Mouse (Mus musculus) urinary bladder, adult 2 months (tissue): ENCODE measurements around the gene Foxa3. TPM values are rescaled to one million over a fixed set of nuclear protein-coding genes. Genes with fewer than 3 reads are reported as not detected.

Experiments
- DNase-seq: peaks from one replicate; pipeline ENCODE4 v3.0.0; 2022; ENCODE audit warnings: low spot score
- polyA plus RNA-seq: library from polyadenylated mRNA; depleted of rRNA; stranded (reverse); fragments of >200 nt; gene quantifications from 2 replicates; pipeline ENCODE4 v1.2.3, GENCODE M21; 2012; rRNA removed

Foxa3 gene
- polyA plus RNA-seq, 1 experiment = not detected

DNA sequence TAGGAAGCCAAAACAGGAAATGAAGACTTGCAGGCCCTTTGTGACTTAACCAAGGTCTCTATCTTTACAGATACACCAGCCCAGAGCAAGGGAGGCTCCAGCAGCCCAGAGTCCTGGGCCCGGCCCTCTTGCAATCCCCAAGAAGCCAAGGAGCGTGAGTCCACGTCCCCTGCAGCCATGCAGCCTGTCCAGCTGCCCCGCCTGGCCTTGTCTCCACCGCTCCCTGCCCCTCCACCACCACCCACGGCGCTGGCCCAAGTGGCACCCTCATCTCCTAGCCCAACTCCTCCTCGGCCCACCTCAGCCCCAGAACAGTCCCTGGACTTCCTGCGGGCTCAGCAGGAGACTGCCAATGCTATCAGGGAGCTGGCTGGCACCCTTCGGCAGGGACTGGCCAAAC, 22.9 kb downstream of the Foxa3 start:
- peak; percentile 41 for DNase-seq

GRCm38 (mm10) chr7:18998835-18999234, 24.5 kb downstream of the Foxa3 start:
- no peak for DNase-seq

- DNase-seq = no peak
These were observed 30.3 kb downstream of the Foxa3 start for GRCm38 (mm10) chr7:18993036-18993435.

DNA sequence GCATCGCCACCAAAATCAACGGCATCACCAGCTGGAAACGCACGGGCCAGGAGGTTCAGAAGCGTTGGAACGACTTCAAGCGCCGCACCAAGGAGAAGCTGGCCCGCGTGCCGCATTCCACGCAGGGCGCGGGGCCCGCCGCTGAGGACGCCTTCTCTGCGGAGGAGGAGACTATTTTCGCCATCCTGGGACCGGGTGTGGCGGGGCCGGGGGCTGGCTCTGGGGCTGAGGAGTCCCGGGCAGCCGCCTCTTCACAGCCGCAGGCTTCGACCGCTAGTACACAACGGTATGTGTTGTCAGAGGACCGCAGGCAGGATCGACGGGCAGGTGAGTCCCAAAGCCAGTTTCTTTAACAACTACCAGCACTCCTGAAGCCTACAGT, 31.1 kb downstream of the Foxa3 start:
- no peak for DNase-seq

- DNase-seq = peak; percentile 36
These were observed 31.6 kb downstream of the Foxa3 start for GRCm38 (mm10) chr7:18991660-18992293.

- DNase-seq = peak; percentile 98
These were observed 32.6 kb downstream of the Foxa3 start, which contains the start of gene Mypop for GRCm38 (mm10) chr7:18990601-18991295. Mypop (plus strand) TSS chr7:18991245.

- DNase-seq = no peak
These were observed 33.3 kb downstream of the Foxa3 start for GRCm38 (mm10) chr7:18989995-18990394.

- DNase-seq = no peak
These were observed 34.6 kb downstream of the Foxa3 start for GRCm38 (mm10) chr7:18988780-18989179.

GRCm38 (mm10) chr7:18987747-18988146, 35.6 kb downstream of the Foxa3 start:
- DNase-seq = no peak

GRCm38 (mm10) chr7:18987100-18987499, 36.2 kb downstream of the Foxa3 start, which contains the start of gene Nanos2:
Nanos2 (plus strand) TSS chr7:18987400.
- no peak for DNase-seq

DNA sequence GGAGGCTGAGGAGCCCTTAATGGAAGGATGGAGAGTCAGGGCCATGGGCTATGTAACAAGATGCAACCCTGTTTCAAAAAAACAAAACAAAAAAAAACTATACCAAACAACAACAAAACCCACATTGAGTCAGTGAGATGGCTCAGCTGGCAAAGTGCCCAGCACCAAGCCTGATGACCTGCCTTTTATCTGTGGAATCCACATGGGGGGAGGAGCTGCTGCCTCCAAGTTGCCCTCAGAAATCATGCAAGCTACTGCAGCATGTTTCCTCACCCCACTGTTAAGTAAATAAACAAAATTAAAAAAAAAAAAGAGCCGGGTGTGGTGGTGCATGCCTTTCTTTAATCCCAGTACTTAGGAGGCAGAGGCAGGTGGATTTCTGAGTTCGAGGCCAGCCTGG, 36.8 kb downstream of the Foxa3 start:
- no peak for DNase-seq

DNA sequence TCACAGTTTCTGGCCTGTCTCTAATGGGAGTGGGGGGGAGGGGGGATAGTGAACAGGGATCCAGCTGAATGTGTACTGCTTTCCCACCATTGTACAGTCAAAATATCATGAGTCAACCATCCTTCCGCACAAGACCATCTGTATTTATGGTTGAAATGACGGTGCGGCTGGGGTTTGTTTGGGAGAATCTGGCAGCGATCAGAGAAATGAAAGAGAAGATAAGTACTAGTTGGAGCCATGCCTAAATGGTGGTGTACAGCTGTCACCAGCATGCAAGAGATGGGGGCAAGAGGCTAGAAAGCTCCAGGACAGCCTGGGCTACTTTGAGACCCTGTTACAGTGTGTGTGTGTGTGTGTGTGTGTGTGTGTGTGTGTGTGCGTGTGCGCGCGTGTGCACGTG, 45.0 kb downstream of the Foxa3 start:
- no peak for DNase-seq

DNA sequence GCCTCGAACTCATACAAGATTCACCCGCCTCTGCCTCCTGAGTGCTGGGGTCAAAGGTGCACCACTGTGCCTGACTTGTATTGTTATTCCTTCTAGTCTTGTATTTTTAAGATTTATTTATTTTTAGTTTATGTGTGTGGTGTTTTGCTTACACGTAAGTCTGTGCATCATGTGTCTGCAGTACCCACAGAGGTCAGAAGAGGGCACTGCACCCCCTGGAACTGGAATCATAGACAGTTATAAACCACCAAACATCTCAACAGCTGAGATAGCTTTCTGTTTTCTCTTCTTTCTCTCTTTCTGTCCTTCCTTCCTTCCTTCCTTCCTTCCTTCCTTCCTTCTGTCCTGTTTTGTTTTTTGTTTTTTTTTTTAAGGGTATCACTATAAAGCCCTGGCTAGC, 52.4 kb downstream of the Foxa3 start:
- no peak for DNase-seq

- no peak for DNase-seq
These were observed 55.7 kb downstream of the Foxa3 start for GRCm38 (mm10) chr7:18967603-18968002.

DNA sequence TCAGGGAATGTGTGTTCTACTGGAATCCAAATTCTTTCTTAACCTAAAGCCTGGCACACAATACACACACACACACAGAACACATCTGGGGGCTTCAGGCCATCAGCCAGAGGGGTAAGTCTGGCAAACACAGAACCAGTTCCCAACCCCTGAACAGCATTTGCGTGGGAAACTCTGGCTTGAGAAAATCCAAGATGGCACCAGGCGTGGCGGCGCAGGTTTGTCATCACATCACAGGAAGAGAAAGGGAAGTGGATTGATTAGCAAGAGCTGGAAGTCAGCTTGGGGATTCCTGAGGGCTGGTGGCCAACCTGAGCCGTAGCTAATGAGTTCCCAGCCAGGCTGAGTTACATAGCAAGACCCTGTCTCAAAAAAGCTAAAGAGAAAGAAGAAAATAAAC, 58.0 kb downstream of the Foxa3 start:
- no peak for DNase-seq

- DNase-seq = no peak
These were observed 60.0 kb downstream of the Foxa3 start for GRCm38 (mm10) chr7:18963294-18963843.

Other genes with a start within 250 kb of the Foxa3 start
- gene Psg19, start 225.0 kb downstream of the Foxa3 start, polyA plus RNA-seq = not detected in 2 replicates
- gene Psg17, start 201.9 kb downstream of the Foxa3 start, polyA plus RNA-seq = 0.37 and 0.59 TPM in 2 replicates
- gene Mill2, start 183.6 kb downstream of the Foxa3 start, polyA plus RNA-seq = 27.2 and 31.4 TPM in 2 replicates
- gene Pglyrp1, start 152.2 kb downstream of the Foxa3 start, polyA plus RNA-seq = 3.3 and 3.5 TPM in 2 replicates
- gene Ccdc61, start 113.1 kb downstream of the Foxa3 start, polyA plus RNA-seq = 26.9 and 31.4 TPM in 2 replicates
- 0.48 and 1.0 TPM in 2 replicates for gene Nova2, start 97.7 kb downstream of the Foxa3 start, polyA plus RNA-seq
- 0.04 TPM in 1 of 2 replicates, not detected in the other for gene Nanos2, start 36.1 kb downstream of the Foxa3 start, polyA plus RNA-seq
- 7.5 and 9.5 TPM in 2 replicates for gene Mypop, start 32.3 kb downstream of the Foxa3 start, polyA plus RNA-seq
- gene Irf2bp1, start 19.5 kb downstream of the Foxa3 start, polyA plus RNA-seq = 15.8 and 20.3 TPM in 2 replicates
- gene Sympk, start 839 bp upstream of the Foxa3 start, polyA plus RNA-seq = 35.0 and 43.7 TPM in 2 replicates
- gene Rsph6a, start 31.2 kb upstream of the Foxa3 start, polyA plus RNA-seq = 0.03 TPM in 1 of 2 replicates, not detected in the other
- gene Dmwd, start 52.7 kb upstream of the Foxa3 start, polyA plus RNA-seq = 44.9 and 46.4 TPM in 2 replicates
- gene Dmpk, start 60.3 kb upstream of the Foxa3 start, polyA plus RNA-seq = 525 and 848 TPM in 2 replicates
- 59.1 and 60.2 TPM in 2 replicates for gene Six5, start 71.1 kb upstream of the Foxa3 start, polyA plus RNA-seq
- 0.13 and 0.40 TPM in 2 replicates for gene Gm4969, start 94.8 kb upstream of the Foxa3 start, polyA plus RNA-seq
- 7.2 and 7.7 TPM in 2 replicates for gene Fbxo46, start 96.3 kb upstream of the Foxa3 start, polyA plus RNA-seq
- 11.1 and 13.1 TPM in 2 replicates for gene Qpctl, start 125.8 kb upstream of the Foxa3 start, polyA plus RNA-seq
- 122 and 124 TPM in 2 replicates for gene Snrpd2, start 126.2 kb upstream of the Foxa3 start, polyA plus RNA-seq
- gene Gipr, start 142.6 kb upstream of the Foxa3 start, polyA plus RNA-seq = 0.09 and 0.28 TPM in 2 replicates
- gene Eml2, start 152.9 kb upstream of the Foxa3 start, polyA plus RNA-seq = 58.3 and 61.8 TPM in 2 replicates
- gene Gpr4, start 189.0 kb upstream of the Foxa3 start, polyA plus RNA-seq = 13.5 and 14.3 TPM in 2 replicates
- 18.1 and 19.4 TPM in 2 replicates for gene Opa3, start 204.8 kb upstream of the Foxa3 start, polyA plus RNA-seq
- 133 and 146 TPM in 2 replicates for gene Vasp, start 248.3 kb upstream of the Foxa3 start, polyA plus RNA-seq